ENCODE assay signal across 8 mouse cellular contexts in genomic region chr19:5923990-5924712, GRCm38 (mm10). TPM values are rescaled to one million over a fixed set of nuclear protein-coding genes. Genes with fewer than 3 reads are reported as not detected.
DNase-seq lines count a peak whose midpoint lies in the region; ATAC-seq and TF ChIP-seq lines count a peak whose summit lies in the region.

No protein-coding gene starts in this region.

- peaks cover 33% of the 10 kb centered on the region for H3K27me3 ChIP-seq in E14TG2a.4 (ENCODE audit: insufficient read depth, low read length)
- H3K27me3 ChIP-seq in forebrain, embryonic 11.5 days (ENCODE audit: control insufficient read depth, insufficient read depth, low read length), result peaks cover 3% of the 10 kb centered on the region; the same call in 1 of the 2 replicates
- H3K27me3 ChIP-seq in heart, embryonic 16.5 days (ENCODE audit: control insufficient read depth, insufficient read depth, low read length), result no peaks in the 10 kb centered on the region
- H3K27me3 ChIP-seq in liver, embryonic 15.5 days, result peaks cover 23% of the 10 kb centered on the region
- peaks cover 3% of the 10 kb centered on the region for H3K27me3 ChIP-seq in neural tube, embryonic 11.5 days (ENCODE audit: control insufficient read depth, insufficient read depth, low read length)
- H3K27me3 ChIP-seq in stomach, postnatal 0 days (ENCODE audit: control insufficient read depth, insufficient read depth, low read length), result no peaks in the 10 kb centered on the region

- no peak for TF ChIP-seq EP300 in stomach, postnatal 0 days (optimal IDR thresholded peaks at IDR 0.05)

- H3K4me2 ChIP-seq in forebrain, embryonic 11.5 days (ENCODE audit: low read depth, low read length, severe bottlenecking), result peak overlapping the region; percentile 98
- H3K4me2 ChIP-seq in heart, embryonic 16.5 days (ENCODE audit: low read depth, low read length), result peak overlapping the region; percentile 98
- H3K4me2 ChIP-seq in liver, embryonic 15.5 days, result peak overlapping the region; percentile 87
- H3K4me2 ChIP-seq in neural tube, embryonic 11.5 days (ENCODE audit: low read depth), result peak overlapping the region; percentile 99
- H3K4me2 ChIP-seq in stomach, postnatal 0 days (replicated peaks; ENCODE audit: low read depth), result peak overlapping the region; percentile 92

- peak overlapping the region; percentile 40 for H3K9ac ChIP-seq in forebrain, embryonic 11.5 days (ENCODE audit: low read length)
- peak overlapping the region; percentile 89 for H3K9ac ChIP-seq in heart, embryonic 16.5 days (ENCODE audit: low read length)
- H3K9ac ChIP-seq in liver, embryonic 15.5 days, result peak overlapping the region; percentile 42
- peak overlapping the region; percentile 44 for H3K9ac ChIP-seq in neural tube, embryonic 11.5 days (ENCODE audit: low read length)
- peak overlapping the region; percentile 67 for H3K9ac ChIP-seq in stomach, postnatal 0 days (ENCODE audit: low read length)

- peak; percentile 76 for ATAC-seq in forebrain, embryonic 11.5 days (replicated peaks; ENCODE audit: low FRiP score)
- peak; percentile 83 for ATAC-seq in heart, embryonic 16.5 days (replicated peaks; ENCODE audit: extremely low read depth, insufficient read depth, low FRiP score)
- peak; percentile 21 for ATAC-seq in liver, embryonic 15.5 days (ENCODE audit: insufficient read depth)
- ATAC-seq in neural tube, embryonic 11.5 days (ENCODE audit: insufficient read depth, low FRiP score, low TSS enrichment), result peak; percentile 76
- ATAC-seq in stomach, postnatal 0 days (ENCODE audit: low FRiP score, low TSS enrichment), result peak; percentile 73

- no peaks in the 10 kb centered on the region for H3K36me3 ChIP-seq in E14TG2a.4 (ENCODE audit: insufficient read depth, low read length)
- no peaks in the 10 kb centered on the region for H3K36me3 ChIP-seq in forebrain, embryonic 11.5 days (ENCODE audit: control insufficient read depth, insufficient read depth, low read length)
- H3K36me3 ChIP-seq in heart, embryonic 16.5 days (ENCODE audit: control insufficient read depth, insufficient read depth), result 0 out of 2 replicates have a peak, but pooled peaks cover under 1% of the 10 kb centered on the region
- H3K36me3 ChIP-seq in liver, embryonic 15.5 days (replicated peaks), result no peaks in the 10 kb centered on the region
- no peaks in the 10 kb centered on the region for H3K36me3 ChIP-seq in neural tube, embryonic 11.5 days (ENCODE audit: control insufficient read depth, insufficient read depth, low read length)
- no peaks in the 10 kb centered on the region for H3K36me3 ChIP-seq in stomach, postnatal 0 days (ENCODE audit: control insufficient read depth, insufficient read depth, low read length)

- TF ChIP-seq CTCF in E14TG2a.4 (conservative IDR thresholded peaks at IDR 0.05; ENCODE audit: low read length), result peak; percentile 47
- TF ChIP-seq CTCF in stomach, postnatal 0 days (IDR thresholded peaks at IDR 0.05; ENCODE audit: low read depth), result peak; percentile 89

- H3K4me3 ChIP-seq in E14TG2a.4 (replicated peaks; ENCODE audit: low read length), result peak overlapping the region; percentile 85
- peak overlapping the region; percentile 44 for H3K4me3 ChIP-seq in forebrain, embryonic 11.5 days (ENCODE audit: low read depth, low read length)
- peak overlapping the region; percentile 86 for H3K4me3 ChIP-seq in heart, embryonic 16.5 days (ENCODE audit: low read length)
- H3K4me3 ChIP-seq in liver, embryonic 15.5 days (replicated peaks), result peak overlapping the region; percentile 58
- peak overlapping the region; percentile 48 for H3K4me3 ChIP-seq in neural tube, embryonic 11.5 days (ENCODE audit: low read depth, low read length)
- H3K4me3 ChIP-seq in stomach, postnatal 0 days (ENCODE audit: low read depth, low read length), result peak overlapping the region; percentile 71

- H3K9me3 ChIP-seq in E14TG2a.4 (ENCODE audit: low read length), result no peaks in the 10 kb centered on the region
- H3K9me3 ChIP-seq in forebrain, embryonic 11.5 days (ENCODE audit: control insufficient read depth, low read length), result no peaks in the 10 kb centered on the region
- no peaks in the 10 kb centered on the region for H3K9me3 ChIP-seq in heart, embryonic 16.5 days (replicated peaks; ENCODE audit: control insufficient read depth, low read length)
- no peaks in the 10 kb centered on the region for H3K9me3 ChIP-seq in liver, embryonic 15.5 days (replicated peaks)
- H3K9me3 ChIP-seq in neural tube, embryonic 11.5 days (ENCODE audit: control insufficient read depth, low read length), result no peaks in the 10 kb centered on the region
- H3K9me3 ChIP-seq in stomach, postnatal 0 days (ENCODE audit: control insufficient read depth, low read length), result no peaks in the 10 kb centered on the region

- under 1% methylated on average over 38 of the region's 38 CpGs for WGBS in forebrain, embryonic 11.5 days
- under 1% methylated on average over 38 of the region's 38 CpGs for WGBS in heart, embryonic 16.5 days
- under 1% methylated on average over 38 of the region's 38 CpGs for WGBS in liver, embryonic 15.5 days (ENCODE audit: insufficient replicate concordance)
- under 1% methylated on average over 38 of the region's 38 CpGs for WGBS in neural tube, embryonic 11.5 days
- WGBS in stomach, postnatal 0 days, result under 1% methylated on average over 38 of the region's 38 CpGs

- peaks cover 70% of the 10 kb centered on the region for H3K4me1 ChIP-seq in E14TG2a.4 (replicated peaks; ENCODE audit: low read depth, low read length)
- H3K4me1 ChIP-seq in forebrain, embryonic 11.5 days (replicated peaks; ENCODE audit: control insufficient read depth, insufficient read depth, low read length), result peaks cover 5% of the 10 kb centered on the region; the same call in 1 of the 2 replicates
- peaks cover 27% of the 10 kb centered on the region for H3K4me1 ChIP-seq in heart, embryonic 16.5 days (ENCODE audit: control insufficient read depth, insufficient read depth, low read length)
- H3K4me1 ChIP-seq in liver, embryonic 15.5 days (replicated peaks), result peaks cover 60% of the 10 kb centered on the region
- H3K4me1 ChIP-seq in neural tube, embryonic 11.5 days (ENCODE audit: control insufficient read depth, insufficient read depth, low read length), result peaks cover 3% of the 10 kb centered on the region
- peaks cover 5% of the 10 kb centered on the region; the same call in 1 of the 2 replicates for H3K4me1 ChIP-seq in stomach, postnatal 0 days (replicated peaks; ENCODE audit: control insufficient read depth, insufficient read depth)

- peak; percentile 77 for DNase-seq in c-Kit-positive CD71-positive TER-119-negative erythroid progenitor cells, embryonic 14.5 days (ENCODE audit: low read depth)
- peak; percentile 96 for DNase-seq in forebrain, embryonic 11.5 days (ENCODE audit: low spot score)
- DNase-seq in kidney, postnatal 25 days, result peak; percentile 94 to 99
- peak; percentile 93 for DNase-seq in neural tube, embryonic 11.5 days (ENCODE audit: low spot score)
- peak; percentile 91 for DNase-seq in stomach, postnatal 0 days (ENCODE audit: low spot score)

- no peak overlapping the region for H3K27ac ChIP-seq in forebrain, embryonic 11.5 days (ENCODE audit: low read depth, low read length)
- peak overlapping the region; percentile 97 for H3K27ac ChIP-seq in heart, embryonic 16.5 days (ENCODE audit: low read length)
- H3K27ac ChIP-seq in liver, embryonic 15.5 days (replicated peaks), result peak overlapping the region; percentile 58
- no peak overlapping the region for H3K27ac ChIP-seq in neural tube, embryonic 11.5 days (ENCODE audit: low read depth, low read length)
- H3K27ac ChIP-seq in stomach, postnatal 0 days (replicated peaks), result peak overlapping the region; percentile 92

RNA-seq across cellular contexts. Expression of gene Cdc42ep2, which starts 0.5 kb away (rescaled TPM):
- 1.8 and 2.5 TPM in 2 replicates for polyA plus RNA-seq in forebrain, embryonic 11.5 days (2014; fragmentation: Nextera tagmentation; extraction: Ambion mirVana)
- 12.4 and 12.6 TPM in 2 replicates for polyA plus RNA-seq in heart, embryonic 16.5 days (2015; fragmentation: Nextera tagmentation; extraction: Ambion mirVana)
- polyA plus RNA-seq in liver, embryonic 15.5 days (2015; fragmentation: Nextera tagmentation; extraction: Ambion mirVana), result 2.9 and 3.1 TPM in 2 replicates
- polyA plus RNA-seq in neural tube, embryonic 11.5 days (2014; fragmentation: Nextera tagmentation; extraction: Ambion mirVana), result 3.9 and 4.0 TPM in 2 replicates
- 7.9 and 8.1 TPM in 2 replicates for polyA plus RNA-seq in stomach, postnatal 0 days (2015; fragmentation: Nextera tagmentation; extraction: Ambion mirVana)

RNA-seq across cellular contexts. Expression of gene Dpf2, which starts 11.3 kb away (rescaled TPM):
- polyA plus RNA-seq in forebrain, embryonic 11.5 days (2014; fragmentation: Nextera tagmentation; extraction: Ambion mirVana), result 232 and 246 TPM in 2 replicates
- polyA plus RNA-seq in heart, embryonic 16.5 days (2015; fragmentation: Nextera tagmentation; extraction: Ambion mirVana), result 97.5 and 103 TPM in 2 replicates
- polyA plus RNA-seq in liver, embryonic 15.5 days (2015; fragmentation: Nextera tagmentation; extraction: Ambion mirVana), result 52.7 and 59.4 TPM in 2 replicates
- polyA plus RNA-seq in neural tube, embryonic 11.5 days (2014; fragmentation: Nextera tagmentation; extraction: Ambion mirVana), result 195 and 225 TPM in 2 replicates
- 47.0 and 54.9 TPM in 2 replicates for polyA plus RNA-seq in stomach, postnatal 0 days (2015; fragmentation: Nextera tagmentation; extraction: Ambion mirVana)

RNA-seq across cellular contexts. Expression of gene Tigd3, which starts 30.2 kb away (rescaled TPM):
- polyA plus RNA-seq in forebrain, embryonic 11.5 days (2014; fragmentation: Nextera tagmentation; extraction: Ambion mirVana), result 10.1 and 10.7 TPM in 2 replicates
- 1.5 and 1.6 TPM in 2 replicates for polyA plus RNA-seq in heart, embryonic 16.5 days (2015; fragmentation: Nextera tagmentation; extraction: Ambion mirVana)
- 2.8 and 2.9 TPM in 2 replicates for polyA plus RNA-seq in liver, embryonic 15.5 days (2015; fragmentation: Nextera tagmentation; extraction: Ambion mirVana)
- 5.7 and 6.6 TPM in 2 replicates for polyA plus RNA-seq in neural tube, embryonic 11.5 days (2014; fragmentation: Nextera tagmentation; extraction: Ambion mirVana)
- polyA plus RNA-seq in stomach, postnatal 0 days (2015; fragmentation: Nextera tagmentation; extraction: Ambion mirVana), result 0.77 and 1.0 TPM in 2 replicates

RNA-seq across cellular contexts. Expression of gene Pola2, which starts 39.9 kb away (rescaled TPM):
- 108 and 118 TPM in 2 replicates for polyA plus RNA-seq in forebrain, embryonic 11.5 days (2014; fragmentation: Nextera tagmentation; extraction: Ambion mirVana)
- polyA plus RNA-seq in heart, embryonic 16.5 days (2015; fragmentation: Nextera tagmentation; extraction: Ambion mirVana), result 48.3 and 55.2 TPM in 2 replicates
- 53.8 and 58.9 TPM in 2 replicates for polyA plus RNA-seq in liver, embryonic 15.5 days (2015; fragmentation: Nextera tagmentation; extraction: Ambion mirVana)
- polyA plus RNA-seq in neural tube, embryonic 11.5 days (2014; fragmentation: Nextera tagmentation; extraction: Ambion mirVana), result 75.2 and 79.9 TPM in 2 replicates
- 20.4 and 21.2 TPM in 2 replicates for polyA plus RNA-seq in stomach, postnatal 0 days (2015; fragmentation: Nextera tagmentation; extraction: Ambion mirVana)

RNA-seq across cellular contexts. Expression of gene Slc25a45, which starts 46.5 kb away (rescaled TPM):
- 0.90 and 1.1 TPM in 2 replicates for polyA plus RNA-seq in forebrain, embryonic 11.5 days (2014; fragmentation: Nextera tagmentation; extraction: Ambion mirVana)
- 4.6 and 5.0 TPM in 2 replicates for polyA plus RNA-seq in heart, embryonic 16.5 days (2015; fragmentation: Nextera tagmentation; extraction: Ambion mirVana)
- 7.1 and 7.9 TPM in 2 replicates for polyA plus RNA-seq in liver, embryonic 15.5 days (2015; fragmentation: Nextera tagmentation; extraction: Ambion mirVana)
- 0.74 and 1.7 TPM in 2 replicates for polyA plus RNA-seq in neural tube, embryonic 11.5 days (2014; fragmentation: Nextera tagmentation; extraction: Ambion mirVana)
- 2.9 and 3.2 TPM in 2 replicates for polyA plus RNA-seq in stomach, postnatal 0 days (2015; fragmentation: Nextera tagmentation; extraction: Ambion mirVana)

Comparison
In these comparisons a context has a peak if more than half of its experiments do, and no peak if none do; other contexts are left out.
1. ATAC-seq: peak in every context shown above with its lines; median percentile 83 in heart, embryonic 16.5 days; 76 in forebrain, embryonic 11.5 days; 76 in neural tube, embryonic 11.5 days; 73 in stomach, postnatal 0 days; 21 in liver, embryonic 15.5 days.
2. H3K27ac ChIP-seq: peak in heart, embryonic 16.5 days (single experiment), liver, embryonic 15.5 days (single experiment) and stomach, postnatal 0 days (single experiment); none in forebrain, embryonic 11.5 days (single experiment) and neural tube, embryonic 11.5 days (single experiment).
3. Peak in every context shown above with its lines, with median percentiles within 50 percentile points of each other: H3K4me3 ChIP-seq, DNase-seq, H3K4me2 ChIP-seq and H3K9ac ChIP-seq.